Mouse (Mus musculus) 416B (cell line): ENCODE measurements at regions not wholly inside any gene's neighbourhood (a gene's known extent, or its start where the extent isn't known, plus 50 kb on each side); places are given as distances from the start of the nearest gene placed in this dataset.
"Not testable (repeated sequence)": the region's sequence is repeated elsewhere in the genome, so short reads cannot be mapped to it uniquely, and the experiment has no call there.

Experiments used
- DNase-seq: peaks from one replicate; pipeline ENCODE4 v3.0.0; 2011; ENCODE audit warnings: low read depth

DNA sequence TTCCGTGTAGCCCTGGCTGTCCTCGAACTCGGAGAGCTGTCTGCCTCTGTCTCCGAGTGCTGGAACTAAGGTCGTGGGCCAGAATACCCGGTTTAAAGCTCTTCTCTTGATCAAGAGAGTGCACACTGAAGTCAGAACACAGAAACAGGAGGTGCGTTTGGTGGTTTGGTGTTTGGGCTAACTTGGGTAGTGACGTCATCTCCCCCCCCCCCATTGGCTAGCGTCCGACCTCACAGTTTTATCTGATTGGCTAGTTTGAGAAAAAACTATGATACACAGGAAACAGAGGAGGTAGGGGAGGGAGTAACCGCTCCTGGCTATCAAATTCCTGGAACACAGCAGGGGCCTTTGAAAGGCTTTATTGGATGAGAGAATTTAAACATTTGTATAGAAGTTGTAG lies 60.2 kb upstream of the Pim1 start:
- peak; percentile 72 for DNase-seq

DNA sequence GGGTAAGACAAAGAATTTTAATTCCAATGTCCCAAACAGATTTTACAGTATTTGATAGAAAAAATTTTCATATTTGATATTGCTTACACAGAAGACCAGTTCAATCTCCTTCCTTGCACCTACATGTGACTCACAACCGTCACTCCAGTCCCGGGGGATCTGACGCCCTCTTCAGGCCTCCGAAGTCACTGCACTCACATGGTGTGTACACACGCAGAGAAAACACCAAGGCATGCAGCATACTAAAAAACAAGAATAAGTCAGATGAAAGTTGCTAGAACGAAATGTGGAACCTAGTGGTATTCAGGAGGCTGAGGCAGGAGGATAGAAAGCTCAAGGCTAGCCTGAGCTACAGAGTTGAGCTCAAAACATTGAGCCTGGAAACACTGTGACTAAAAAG lies 59.7 kb upstream of the Pim1 start:
- no peak for DNase-seq

DNA sequence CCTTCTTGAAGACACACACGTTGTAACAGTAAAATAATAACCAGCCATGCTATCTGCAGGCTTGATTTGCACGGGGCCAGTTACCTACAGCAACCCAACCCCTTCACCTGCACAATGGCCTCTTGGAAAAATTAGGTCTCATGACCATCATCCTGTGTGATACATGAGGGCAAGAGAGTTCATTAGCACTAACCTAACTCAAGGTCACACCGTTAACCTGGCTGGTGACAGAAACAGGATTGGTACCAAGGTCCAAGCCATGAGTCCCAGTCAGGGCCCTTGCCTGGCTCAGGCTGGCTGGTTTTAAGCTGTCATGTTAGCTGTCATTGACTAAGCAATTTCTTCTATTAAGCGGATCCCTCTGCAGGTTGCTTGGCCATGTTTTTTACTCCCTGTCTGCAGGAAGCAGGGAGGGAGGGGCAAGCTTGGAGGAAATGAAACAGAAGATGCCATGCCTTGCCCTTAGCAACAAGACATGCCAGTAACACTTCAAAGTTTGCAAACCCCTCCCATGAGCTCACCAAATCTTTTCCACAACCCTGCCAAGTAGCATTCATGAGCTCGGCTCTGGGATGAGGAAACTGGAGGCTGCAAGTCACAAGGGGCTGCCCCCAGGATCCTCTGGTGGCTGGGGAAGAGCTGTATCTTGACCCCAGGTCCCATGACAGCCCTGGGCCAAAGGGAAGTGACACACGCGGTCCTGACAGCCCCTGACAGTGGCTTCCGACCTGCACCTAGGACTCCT lies 58.8 kb upstream of the Pim1 start:
- peak; percentile 72 for DNase-seq

- peak; percentile 59 for DNase-seq
Measured at GRCm38 (mm10) chr17:29432666-29433065, 57.9 kb upstream of the Pim1 start.

- peak; percentile 46 for DNase-seq
Measured at GRCm38 (mm10) chr17:29433370-29433769, 57.2 kb upstream of the Pim1 start.

GRCm38 (mm10) chr17:29434074-29434944 lies 56.2 kb upstream of the Pim1 start:
- peak; percentile 87 for DNase-seq

DNA sequence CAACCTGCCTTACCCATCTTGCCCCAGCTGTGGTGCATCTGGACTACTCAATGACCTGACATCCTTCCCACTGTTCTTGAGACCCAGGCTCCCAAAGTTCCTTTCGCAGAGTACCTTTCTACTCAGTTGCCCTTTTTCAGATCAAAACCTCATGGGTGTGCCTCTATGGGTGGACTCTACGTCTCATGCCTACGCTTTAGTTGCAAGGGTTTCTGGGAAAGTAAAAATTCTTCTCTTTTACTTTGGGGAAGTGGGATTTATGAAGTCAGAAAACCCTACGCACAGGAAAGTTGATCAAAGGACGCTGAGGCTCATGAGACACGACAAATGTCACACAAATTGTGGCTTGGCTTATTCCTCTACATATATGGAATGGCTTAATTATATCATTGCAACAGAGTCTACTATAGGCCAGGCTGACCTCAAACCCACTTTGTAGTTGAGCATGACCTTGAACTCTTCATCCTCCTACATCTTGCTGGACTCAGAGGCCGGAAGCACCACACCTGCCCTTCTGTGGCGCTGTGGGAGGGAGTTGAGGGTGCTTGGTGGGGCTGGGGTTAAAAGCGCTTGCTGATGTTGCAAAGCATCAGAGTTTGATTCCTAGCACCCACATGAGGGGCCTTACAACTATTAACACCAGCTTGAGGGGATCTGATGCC lies 55.1 kb upstream of the Pim1 start:
- peak; percentile 87 for DNase-seq

DNA sequence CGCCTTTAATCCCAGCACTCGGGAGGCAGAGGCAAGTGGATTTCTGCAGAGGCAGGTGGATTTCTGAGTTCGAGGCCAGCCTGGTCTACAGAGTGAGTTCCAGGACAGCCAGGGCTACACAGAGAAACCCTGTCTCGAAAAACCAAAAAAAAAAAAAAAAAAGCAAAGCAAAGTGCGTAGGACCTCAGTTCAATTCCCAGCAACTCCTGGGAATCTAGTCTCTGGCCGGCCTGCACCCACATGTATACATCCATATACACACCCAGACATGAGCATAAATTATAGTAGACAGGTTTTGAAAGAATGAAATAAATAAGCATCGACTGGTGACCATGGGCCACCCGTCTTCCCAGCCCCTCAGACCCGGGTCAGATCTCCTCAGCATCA lies 54.1 kb upstream of the Pim1 start:
- not testable (repeated sequence) for DNase-seq

DNA sequence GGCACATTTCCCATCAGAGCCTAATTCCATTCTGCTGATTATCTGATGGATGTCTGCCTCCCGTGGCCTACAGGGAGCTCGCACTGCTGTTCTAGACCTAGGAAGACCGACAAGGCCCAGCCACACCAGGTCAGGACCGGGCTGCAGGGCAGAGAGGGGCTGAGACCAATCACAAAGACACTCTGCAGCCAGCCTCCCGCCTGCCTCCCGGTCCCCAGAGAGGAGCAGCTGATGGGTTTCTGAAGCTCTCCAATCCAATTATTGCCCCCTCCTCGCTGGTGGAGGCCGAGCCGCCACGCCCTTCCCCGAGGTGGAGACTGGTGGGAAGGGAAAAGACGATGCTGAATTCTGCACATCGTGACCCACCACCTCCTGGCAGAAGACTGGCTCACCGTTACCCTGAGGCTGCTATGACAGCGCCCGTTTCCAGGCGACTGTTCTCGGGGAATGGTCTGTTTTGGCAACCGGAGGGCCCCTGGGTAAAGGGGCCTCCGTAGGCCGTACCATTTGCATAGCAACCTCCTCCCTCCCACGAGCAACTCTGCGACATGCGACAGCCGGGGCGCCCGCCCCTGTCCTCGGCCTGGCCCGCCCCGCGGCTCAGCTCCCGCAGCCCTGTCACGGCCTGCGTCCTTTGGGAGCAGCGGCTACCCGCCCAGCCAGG lies 53.5 kb upstream of the Pim1 start:
- peak; percentile 92 for DNase-seq

GRCm38 (mm10) chr17:29437535-29438324 lies 52.8 kb upstream of the Pim1 start:
- DNase-seq = peak; percentile 92

- DNase-seq = peak; percentile 93
Measured at GRCm38 (mm10) chr17:29438347-29439235, 52.0 kb upstream of the Pim1 start.

DNA sequence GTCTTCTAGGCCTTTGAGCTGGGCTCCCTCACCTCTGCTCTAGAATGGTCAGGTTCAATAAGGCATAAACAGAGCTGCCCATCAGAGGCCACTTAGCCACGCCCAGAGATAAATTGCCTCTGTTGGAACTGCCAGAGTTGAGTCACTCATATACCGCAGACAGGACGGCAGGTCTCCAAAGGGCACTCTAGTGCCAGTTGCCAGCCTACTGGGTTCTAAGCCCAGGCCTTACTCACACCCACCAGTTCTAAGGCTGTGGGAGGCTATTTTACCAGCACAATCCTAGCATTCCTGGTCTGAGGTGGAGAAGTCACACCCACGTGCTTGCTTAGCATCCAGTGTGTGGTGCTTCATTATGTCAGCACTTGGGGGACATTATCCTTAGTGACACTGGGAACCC lies 50.6 kb upstream of the Pim1 start:
- peak; percentile 73 for DNase-seq

DNA sequence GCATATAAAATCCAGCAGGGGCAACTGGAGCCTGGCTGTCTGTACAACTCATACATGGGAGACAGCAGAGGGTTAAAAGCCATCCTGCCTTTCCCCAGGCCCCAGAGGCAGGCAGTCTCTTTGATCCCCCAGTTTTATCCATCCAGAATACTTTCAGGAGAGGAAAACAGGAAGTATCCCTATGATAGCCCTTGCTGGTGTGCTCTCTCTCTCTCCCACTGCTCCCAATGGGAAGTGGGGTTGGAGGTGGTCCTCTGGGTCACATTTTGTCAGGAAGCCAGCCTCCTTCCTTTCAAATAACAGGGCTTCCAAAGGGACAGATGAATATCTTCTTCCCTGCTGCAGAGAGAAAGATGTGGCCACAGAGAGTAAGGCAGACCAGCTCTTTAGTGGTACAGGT lies 50.1 kb upstream of the Pim1 start:
- DNase-seq = no peak
